Mouse (Mus musculus) WW6 (cell line): ENCODE data around the gene Senp3.
"Not testable (repeated sequence)": the region's sequence is repeated elsewhere in the genome, so short reads cannot be mapped to it uniquely, and the experiment has no call there.

Source experiments
- DNase-seq: peaks from one replicate; pipeline ENCODE4 v3.0.0-alpha.2; 2013; ENCODE audit warnings: low read depth, low spot score

Gene Senp3

GRCm38 (mm10) chr11:69655264-69656064 is 26.4 kb downstream of the Senp3 start, which contains the start of gene Sox15:
TSS of gene Sox15 (plus strand) at chr11:69655314.
- peak; percentile 86 for DNase-seq

GRCm38 (mm10) chr11:69654760-69655159 is 27.1 kb downstream of the Senp3 start:
- DNase-seq: no peak

GRCm38 (mm10) chr11:69653399-69653798 is 28.5 kb downstream of the Senp3 start:
- no peak for DNase-seq

GRCm38 (mm10) chr11:69645860-69646259 is 36.0 kb downstream of the Senp3 start:
- DNase-seq: no peak

GRCm38 (mm10) chr11:69635471-69635870 is 46.4 kb downstream of the Senp3 start:
- DNase-seq: no peak

- no peak for DNase-seq
Measured at GRCm38 (mm10) chr11:69633128-69633866, 48.6 kb downstream of the Senp3 start.

GRCm38 (mm10) chr11:69632284-69633089 is 49.4 kb downstream of the Senp3 start, which contains the start of gene Fxr2:
TSS of gene Fxr2 (plus strand) at chr11:69632990.
- DNase-seq: peak; percentile 100

GRCm38 (mm10) chr11:69629802-69630201 is 52.1 kb downstream of the Senp3 start:
- DNase-seq: no peak

- no peak for DNase-seq
Measured at GRCm38 (mm10) chr11:69628286-69628685, 53.6 kb downstream of the Senp3 start.

GRCm38 (mm10) chr11:69624339-69624738 is 57.5 kb downstream of the Senp3 start:
- not testable (repeated sequence) for DNase-seq
